Mouse (Mus musculus) ovary, postnatal 10 days (tissue): Measurements from ENCODE around the gene Bcl2a1c.
"Not testable (repeated sequence)": the region's sequence is repeated elsewhere in the genome, so short reads cannot be mapped to it uniquely, and the experiment has no call there.

Source experiments
- DNase-seq: peaks from one replicate; pipeline ENCODE4 v3.0.0; 2022; ENCODE audit warnings: low spot score

The Bcl2a1c gene

GRCm38 (mm10) chr9:114329855-114330254, at the start of gene Bcl2a1c:
Gene Bcl2a1c, plus strand, starts transcription at chr9:114330135.
- not testable (repeated sequence) for DNase-seq

DNA sequence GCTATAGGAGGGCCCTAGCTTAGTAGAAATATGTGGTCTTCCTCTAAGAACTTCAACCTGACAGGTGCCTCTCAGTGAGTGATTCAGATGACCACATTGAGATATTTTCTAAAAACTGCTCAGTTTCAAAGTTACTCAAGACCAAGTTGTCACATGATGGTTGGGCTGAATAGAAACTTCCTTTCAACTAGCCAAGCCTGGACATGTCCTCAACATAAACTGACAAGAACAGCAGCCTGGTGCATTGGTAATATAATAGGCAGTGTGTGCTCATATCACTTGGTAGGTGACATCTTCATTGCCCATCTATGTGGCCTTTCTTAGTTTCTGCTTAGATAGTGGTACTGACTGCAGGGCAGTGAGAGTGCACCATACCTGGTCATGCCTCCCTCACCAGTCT, 24.0 kb upstream of the Bcl2a1c start:
- DNase-seq, result not testable (repeated sequence)

- not testable (repeated sequence) for DNase-seq
Measured at GRCm38 (mm10) chr9:114311752-114312151, 18.2 kb upstream of the Bcl2a1c start.

GRCm38 (mm10) chr9:114318021-114318420, 11.9 kb upstream of the Bcl2a1c start:
- DNase-seq, result peak; percentile 24

GRCm38 (mm10) chr9:114326011-114326748, 3.8 kb upstream of the Bcl2a1c start:
- DNase-seq, result no peak

DNA sequence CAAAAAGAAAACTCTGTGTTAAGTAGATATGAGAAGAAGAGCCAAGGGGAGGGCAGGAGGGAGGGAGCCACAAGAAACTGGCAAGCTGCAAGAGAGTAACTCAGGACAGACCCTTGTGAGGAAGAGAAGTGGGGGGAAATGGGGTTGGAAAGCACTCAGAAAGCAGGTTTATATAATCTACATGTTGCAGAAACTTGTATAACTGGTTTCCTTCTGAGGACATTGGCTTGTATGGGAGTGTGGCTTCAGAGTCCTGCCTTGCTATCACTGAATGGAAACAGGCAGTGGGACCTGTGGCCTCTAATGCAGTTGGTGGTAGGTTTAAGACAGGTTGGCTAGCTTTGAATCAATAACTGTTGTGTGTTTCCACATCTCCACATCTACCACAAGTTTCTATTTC, 1.6 kb upstream of the Bcl2a1c start:
- not testable (repeated sequence) for DNase-seq

GRCm38 (mm10) chr9:114367783-114368470, 38.0 kb downstream of the Bcl2a1c start:
- DNase-seq, result peak; percentile 62

DNA sequence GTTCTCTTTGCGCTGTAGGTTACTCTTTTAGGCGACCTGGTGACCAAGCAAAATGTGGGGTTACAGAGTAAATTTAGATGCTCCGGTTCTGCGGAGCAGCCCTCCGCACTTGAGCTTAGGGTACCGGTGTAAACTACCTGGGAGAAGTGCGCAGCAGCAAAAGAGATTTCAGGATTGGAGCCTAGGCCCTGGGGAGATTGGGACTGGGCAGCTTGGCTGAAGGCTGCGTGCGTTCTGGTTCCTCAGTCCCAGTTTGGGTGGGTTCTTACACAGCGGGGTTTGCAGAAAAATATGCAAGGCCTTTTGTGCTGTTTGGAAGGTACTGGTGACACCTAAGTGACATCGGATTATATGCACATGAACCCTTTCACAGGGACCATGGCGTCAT, 38.5 kb downstream of the Bcl2a1c start:
- no peak for DNase-seq

DNA sequence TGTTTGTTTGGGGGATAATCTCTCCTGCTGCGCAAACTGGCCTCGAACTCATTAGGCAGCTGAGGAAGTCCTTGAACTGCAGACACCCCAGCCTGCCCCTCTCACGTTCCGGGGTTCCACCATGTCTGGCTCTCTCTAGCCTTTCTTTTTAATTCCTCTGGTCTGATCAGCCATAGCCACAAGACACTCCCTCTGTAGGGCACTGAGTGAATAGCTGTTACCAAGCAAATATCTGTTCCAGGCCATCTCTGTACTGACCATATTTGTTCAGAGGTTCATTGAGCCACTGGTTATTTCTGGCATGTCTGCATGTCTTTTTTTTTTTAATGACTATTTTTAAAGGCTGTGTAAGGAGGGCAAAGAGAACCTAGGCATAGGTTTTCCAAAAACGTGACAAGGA, 39.5 kb downstream of the Bcl2a1c start:
- not testable (repeated sequence) for DNase-seq

DNA sequence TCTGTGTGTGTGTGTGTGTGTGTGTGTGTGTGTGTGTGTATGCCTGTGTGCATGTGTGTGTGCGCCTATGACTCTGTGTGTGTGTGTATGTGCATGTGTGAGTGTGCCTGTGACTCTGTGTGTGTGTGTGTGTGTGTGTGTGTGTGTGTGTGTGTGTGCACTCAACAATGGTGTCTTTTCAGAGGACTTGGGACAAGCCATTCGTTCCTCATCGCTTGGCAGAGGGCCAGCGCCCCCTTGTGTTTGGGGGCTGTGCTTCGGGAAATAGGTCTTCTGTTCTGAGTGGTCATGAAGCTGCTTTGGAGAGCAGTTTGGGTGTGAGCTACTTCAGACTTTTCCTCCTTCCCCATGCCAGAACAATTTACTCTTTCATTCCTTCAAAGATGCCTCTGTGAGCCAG, 41.8 kb downstream of the Bcl2a1c start:
- DNase-seq, result not testable (repeated sequence)

DNA sequence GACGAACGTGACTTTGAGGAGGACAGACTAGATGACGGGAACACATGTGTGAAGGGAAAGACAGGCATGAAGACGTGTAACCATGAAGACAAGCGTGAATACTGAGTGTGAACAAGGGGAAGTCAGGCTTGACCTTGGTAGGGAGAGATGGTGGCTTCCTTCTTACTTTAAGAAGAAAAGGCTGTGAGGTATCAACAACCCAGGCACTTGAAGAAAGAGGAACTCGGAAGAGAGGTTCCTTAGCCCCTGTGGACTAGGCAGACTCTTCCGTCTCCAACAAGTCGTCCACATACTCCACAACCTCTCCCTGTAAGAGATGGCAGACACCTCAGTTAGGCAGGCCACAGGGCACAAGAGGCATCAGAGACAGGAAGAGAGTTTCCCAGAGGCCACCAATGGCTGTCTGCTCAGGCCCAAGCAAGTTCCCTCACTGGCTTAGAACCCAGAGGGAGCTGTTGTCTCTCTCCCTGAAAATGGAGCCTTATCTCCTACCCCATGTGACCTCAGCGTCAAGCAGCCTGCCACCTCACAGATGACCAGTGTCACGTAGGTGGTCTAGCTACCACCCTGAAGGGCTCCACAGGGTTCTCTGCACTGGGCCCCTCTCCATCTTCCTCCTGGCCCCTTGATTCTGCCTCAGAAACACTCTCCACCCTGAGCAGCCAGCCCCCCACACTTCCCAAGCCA, 45.5 kb downstream of the Bcl2a1c start:
- DNase-seq, result no peak

GRCm38 (mm10) chr9:114377168-114377567, 47.2 kb downstream of the Bcl2a1c start:
- no peak for DNase-seq

DNA sequence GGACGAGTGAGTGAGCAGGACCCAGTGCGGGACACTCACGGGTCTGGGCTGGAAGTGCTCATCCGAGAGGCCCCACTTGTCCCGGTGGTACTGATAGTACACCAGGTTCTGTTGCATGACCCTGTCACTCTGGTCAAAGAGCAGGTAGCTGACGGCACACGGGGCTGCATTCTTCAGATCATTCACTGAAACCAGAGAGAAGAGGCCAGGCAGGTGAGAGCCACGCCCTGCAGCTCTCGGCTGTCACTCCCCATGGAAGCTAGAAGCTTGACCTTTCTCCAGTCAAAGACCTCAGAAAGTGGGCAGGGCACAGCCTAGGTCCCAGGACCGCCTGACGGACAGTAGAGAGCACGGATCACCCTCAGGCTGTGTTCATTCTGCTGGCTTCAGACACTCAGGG, 49.9 kb downstream of the Bcl2a1c start:
- no peak for DNase-seq
